Mouse (Mus musculus): ENCODE results near the gene Ube3b. TPM values are rescaled to one million over a fixed set of nuclear protein-coding genes. Genes with fewer than 3 reads are reported as not detected.
A peak's percentile ranks its signal among the peaks of the same experiment; 100 is the strongest.

The Ube3b gene
- total RNA-seq (2021), result 10 to 100 TPM; 52.3 to 55.6 TPM
- long read RNA-seq, experiment 1, full-length matches to known transcripts, result 92 of 134 reads
- long read RNA-seq, experiment 1, partial matches to known transcripts, result 25 of 134 reads
- long read RNA-seq, experiment 1, other reads (novel, unspliced or antisense), result 17 of 134 reads
- long read RNA-seq, experiment 2, full-length matches to known transcripts, result 87 of 127 reads
- long read RNA-seq, experiment 2, partial matches to known transcripts, result 21 of 127 reads
- long read RNA-seq, experiment 2, other reads (novel, unspliced or antisense), result 19 of 127 reads

DNA sequence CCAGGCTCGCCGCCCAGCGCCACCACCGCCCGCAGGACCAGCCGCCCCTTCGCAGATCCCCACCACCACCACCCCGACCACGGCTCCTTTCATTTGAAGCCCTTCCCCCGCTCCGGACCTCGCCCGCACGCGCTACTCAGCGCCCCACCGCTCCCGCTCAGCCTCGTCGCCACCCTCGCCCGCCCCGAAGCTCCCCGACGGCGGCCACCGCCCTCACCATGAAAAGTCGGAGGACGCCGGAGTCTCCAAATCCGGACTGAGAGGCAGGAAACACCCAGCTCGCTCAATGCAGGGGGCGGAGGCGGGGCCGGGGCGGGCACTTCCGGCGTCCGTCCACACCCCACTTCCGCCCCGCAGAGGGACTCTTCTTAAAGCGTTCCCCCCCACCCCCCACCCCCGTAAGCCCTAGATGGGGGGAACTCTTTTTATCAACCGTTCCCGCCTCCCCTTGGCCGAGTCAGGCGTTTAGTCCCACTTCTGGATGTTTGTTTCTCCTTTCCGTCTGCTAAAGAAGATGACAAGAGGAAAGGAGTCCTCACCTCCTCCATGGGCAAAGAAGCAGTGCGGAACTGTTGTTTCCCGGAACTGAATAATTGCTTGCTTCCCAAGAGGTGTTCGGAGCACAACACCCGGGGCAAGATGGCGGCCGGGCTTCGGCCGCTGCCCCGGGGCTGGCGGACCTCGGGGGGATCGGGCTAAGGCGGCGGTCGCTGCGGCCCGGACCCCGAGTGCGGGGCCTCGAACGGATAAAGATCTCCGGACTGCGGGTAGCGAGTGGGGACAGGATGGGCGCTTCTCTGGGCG is at the start of gene Ube3b, which contains the start of gene Kctd10:
Gene Ube3b, plus strand, starts transcription at position 399 of the 804 bp plus-strand sequence.
Gene Kctd10, minus strand, starts transcription at position 300 of the 804 bp plus-strand sequence.
- peak; percentile 84 for DNase-seq

DNA sequence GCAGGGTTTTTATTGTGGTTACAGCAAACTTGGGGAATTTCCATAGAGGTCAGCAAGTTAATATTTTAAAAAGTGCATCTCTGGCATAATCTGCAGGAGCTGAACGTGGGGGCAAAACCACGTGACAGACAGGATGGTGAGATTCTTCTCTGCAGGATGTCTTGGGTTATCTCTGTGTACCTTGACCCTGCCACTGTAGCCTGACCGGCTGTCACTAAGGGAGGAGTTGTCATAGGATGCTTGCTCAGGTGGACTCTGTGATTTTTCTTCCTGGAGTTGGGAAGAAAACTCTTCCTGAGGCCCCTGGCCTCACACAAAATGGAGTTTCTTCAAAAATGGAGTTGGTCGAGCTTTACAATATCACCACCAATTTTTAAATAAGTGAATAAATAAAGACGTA is 37.4 kb upstream of the Ube3b start:
- DNase-seq, result no peak

DNA sequence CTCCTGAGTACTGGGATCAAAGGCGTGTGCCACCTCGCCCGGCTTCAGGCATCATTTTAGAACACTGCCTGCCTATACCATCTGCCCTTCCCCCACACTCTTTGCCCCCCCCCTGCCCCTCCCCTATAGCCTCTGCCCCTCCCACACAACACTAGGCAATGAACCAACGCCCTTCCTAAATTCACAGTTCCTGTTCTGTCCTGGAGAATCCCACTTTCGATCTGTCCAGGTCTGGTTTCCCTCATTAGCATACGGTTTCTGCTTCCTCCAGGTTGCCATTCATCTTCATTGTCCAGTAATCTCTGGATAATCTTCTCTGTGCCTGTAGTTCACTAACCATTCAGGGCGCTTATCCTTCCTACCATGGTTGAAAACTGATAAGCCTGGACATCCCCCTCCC is 36.8 kb upstream of the Ube3b start:
- DNase-seq, result no peak

DNA sequence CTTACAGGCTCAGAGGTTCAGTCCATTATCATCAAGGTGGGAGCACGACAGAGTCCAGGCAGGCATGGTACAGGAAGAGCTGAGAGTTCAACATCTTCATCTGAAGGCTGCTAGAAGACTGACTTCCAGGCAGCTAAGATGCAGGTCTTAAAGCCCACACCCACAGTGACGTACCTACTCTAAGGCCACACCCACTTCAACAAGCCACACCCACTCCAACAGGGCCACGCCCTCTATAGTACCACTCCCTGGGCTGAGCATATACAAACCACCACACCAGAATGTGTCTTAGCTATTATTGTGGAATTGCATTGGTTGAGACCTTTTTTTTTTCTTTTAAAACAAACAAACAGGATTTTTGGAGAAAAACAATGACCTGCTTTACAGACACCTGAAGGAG is 34.9 kb upstream of the Ube3b start:
- no peak for DNase-seq

DNA sequence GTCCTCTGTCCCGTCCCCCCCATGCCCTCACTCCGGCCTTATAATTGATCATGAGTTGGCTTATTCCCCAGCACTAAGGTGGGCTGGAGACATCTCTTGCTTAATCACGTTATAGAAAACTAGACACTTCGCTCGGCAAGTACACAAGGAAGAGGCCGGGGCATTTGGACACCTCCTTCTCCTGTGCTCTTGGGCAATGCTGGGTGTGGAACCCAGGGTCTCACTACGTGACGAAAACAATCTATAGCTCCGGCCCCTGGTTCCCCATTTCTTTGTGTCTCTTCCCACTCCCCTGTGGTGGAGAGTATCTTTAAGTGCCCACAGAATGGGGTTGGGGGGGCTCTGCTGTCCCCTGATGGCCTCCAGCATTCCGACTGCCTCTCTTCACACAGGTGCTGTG is 33.4 kb upstream of the Ube3b start:
- DNase-seq, result no peak

DNA sequence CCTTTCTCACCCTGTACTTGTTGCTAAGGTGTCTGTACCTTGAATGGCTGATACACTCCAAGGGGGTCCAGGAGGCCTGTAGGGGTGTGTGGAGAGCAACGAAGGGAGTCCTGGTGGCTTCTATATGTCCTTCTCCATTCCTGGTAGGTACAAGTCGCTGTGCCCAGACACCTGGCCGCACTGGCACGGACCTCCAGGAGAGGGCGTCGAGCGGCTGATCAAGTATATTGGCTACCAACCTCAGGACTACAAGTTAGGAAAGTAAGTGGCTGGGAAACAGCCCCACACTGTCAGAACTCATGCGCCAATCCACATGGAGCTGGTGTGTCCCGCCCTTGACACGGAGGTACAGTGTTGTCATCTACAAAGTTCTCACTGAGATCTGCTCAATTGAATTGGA is 28.9 kb upstream of the Ube3b start:
- DNase-seq, result no peak

DNA sequence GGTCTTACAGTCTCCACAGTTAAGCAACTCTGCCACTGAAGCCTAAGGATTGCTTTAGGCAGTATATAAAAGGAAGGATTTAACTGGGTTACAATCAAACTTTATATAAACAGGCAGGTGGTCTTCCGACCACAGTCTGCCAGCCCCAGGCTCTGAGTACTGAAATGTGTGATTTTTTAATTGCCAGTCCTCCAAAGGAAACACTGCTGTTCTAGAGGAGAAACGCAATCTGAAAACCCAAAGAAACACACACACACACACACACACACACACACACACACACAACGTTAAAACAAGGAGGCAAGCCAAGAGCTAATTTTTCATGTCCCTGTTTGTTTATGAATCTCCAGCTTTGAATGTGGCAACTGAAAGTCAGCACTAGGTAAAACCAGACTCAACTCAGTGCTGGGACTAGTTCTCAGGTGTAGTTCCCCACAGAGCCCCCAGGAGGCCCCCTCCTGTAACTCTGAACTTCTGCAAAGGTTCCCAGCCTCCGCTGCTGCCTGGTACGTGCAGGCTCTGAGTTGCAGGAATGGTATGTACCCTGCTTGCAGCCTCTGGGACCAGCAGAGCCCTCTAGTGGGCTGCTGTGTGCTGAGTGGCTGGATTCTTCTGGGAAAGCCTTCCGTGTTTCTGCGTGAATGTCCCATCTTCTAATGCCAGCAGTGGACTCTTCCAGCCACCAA is 24.0 kb upstream of the Ube3b start:
- peak; percentile 68 for DNase-seq

DNA sequence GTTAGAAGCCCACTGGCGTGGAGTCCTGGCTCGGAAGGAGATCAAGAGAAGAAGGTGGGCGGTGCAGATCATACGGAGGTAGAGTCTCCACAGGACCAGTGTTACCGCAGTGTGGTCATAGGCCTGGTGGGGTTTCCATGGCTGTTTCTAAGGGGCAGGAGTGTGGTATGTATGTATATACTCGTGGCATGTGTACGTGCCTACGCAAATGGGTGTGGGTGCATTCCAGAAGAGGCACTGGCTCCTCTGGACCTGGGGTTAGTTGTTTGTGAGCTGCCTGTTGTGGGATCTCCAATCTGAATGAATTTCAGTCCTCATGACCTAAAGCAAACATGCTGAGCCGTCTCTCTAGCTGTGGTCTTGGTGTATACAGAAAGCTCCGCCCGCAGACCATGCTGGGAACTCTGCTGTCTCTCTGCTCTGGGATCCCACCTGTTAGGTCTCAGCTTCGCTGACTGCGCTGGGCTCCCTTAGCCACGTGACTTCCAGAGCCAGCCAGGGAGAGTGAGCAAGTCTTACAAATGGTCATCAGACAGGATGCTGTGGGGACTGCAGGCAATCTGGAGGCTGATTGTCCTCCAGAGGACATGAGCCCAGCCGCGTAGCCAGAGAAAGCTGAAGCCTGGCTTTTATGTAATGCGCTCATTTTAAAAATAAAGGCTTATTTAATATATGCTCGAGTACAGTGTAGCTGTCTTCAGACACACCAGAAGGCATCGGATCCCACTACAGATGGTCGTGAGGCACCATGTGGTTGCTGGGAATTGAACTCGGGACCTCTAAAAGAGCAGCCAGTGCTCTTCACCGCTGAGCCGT is 23.3 kb upstream of the Ube3b start:
- DNase-seq, result no peak

DNA sequence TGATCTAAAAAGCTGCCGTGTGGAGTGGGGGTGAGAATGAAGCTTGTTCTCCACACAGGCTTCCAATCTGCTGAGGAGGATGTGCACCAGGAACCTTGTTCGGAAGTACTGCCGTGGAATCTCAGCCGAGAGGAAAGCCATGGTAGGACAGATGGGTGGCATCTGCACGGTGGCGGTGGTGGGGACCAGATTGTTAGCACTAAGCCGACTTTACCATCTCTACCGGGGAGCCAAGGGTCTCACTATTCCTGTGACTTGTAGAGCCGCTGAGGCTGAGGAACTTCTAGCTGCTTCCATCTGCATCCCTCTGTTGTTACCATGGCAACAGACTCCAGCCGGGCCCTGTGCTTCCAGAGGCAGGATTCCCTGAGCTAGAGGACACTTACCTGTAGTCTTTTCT is 21.6 kb upstream of the Ube3b start:
- no peak for DNase-seq

DNA sequence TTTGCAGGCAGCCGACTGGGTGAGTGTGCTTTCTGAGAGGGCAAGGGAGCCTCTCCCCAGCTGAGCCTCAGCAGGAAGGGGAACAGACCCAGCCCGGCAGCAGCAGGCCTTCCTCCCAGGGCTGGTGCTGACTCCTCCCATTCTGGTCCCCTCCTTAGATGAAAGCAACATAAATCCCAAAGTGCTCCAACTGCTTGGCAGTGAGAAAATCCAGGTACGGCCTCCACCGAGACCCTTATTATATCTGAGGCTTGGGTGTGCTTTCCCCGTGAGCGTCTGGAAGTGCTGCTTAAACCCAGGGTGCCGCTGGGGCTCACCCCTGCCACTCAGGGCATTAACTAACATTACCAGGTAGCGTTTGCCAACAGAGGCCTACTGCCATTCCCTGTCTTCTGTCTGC is 20.8 kb upstream of the Ube3b start:
- DNase-seq, result no peak

DNA sequence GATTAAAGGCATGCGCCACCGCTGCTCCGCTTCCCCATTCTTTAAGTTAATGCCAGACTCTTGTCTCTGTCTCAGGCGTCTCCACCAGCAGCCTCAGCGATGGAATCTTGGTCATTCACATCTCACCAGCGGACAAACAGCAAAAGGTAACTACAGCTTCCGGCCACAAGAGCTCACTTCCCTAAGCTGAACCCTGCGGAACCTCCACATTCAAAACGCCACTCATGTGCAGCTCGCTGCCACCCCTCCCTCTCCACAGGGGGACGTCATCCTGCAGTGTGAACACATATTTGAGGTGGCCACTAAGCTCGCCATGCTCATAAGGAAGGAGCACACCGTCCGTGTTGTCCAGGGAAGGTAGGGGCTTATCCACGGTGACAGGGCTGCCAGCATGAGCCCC is 19.4 kb upstream of the Ube3b start:
- no peak for DNase-seq

DNA sequence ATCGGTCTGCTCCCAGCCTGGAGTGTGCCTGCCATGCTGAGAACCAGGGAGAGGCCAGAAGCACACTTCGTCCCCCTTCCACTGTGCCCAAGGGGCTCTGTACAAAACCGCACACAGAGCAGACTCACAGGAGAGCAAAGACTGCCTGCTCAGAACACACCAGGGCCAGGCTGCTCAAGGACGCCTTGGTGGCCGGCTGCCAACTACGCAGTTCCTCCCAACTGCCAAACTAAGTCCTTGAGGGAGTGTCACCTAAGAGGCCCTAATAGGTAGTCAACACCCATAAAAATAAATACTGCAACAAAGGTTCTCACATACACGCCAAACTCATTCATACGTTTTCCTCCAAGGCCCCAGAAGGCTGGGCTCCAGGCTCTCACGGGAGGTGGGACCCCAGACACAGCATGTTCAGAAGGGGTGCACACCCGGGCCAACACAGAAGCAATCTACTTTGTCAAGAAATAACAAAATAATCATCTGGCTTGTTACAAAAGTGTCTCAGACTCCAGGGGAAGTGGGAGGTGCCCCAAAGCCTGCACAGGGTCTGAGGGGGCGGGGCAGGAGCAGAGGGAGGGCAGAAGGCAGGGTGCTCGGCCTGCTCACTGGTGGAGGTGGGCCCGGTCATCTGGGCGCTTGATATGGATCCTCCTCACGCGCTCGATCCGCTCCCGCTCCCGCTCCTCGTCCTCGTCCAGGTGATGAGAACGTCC is 15.2 kb upstream of the Ube3b start:
- DNase-seq, result no peak

DNA sequence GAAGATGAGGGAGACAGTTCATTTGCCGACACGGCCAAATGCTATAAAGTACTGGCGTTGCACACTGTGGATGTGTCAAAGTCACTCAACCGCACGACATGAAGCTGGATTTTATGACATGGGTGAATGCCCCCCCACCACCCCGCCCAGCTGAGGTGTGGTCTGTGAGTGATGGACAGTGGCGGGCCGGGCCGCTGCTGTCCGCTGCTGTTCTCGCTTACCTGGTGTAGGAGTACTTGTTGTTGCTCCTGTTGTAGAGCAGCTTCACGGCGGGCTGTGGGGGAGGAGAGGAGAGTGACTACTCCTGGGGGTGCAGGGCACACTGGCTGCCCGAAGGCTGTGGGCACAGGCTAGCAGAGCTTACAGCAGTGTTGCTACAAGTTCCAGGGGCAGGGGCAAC is 12.3 kb upstream of the Ube3b start:
- DNase-seq, result no peak

DNA sequence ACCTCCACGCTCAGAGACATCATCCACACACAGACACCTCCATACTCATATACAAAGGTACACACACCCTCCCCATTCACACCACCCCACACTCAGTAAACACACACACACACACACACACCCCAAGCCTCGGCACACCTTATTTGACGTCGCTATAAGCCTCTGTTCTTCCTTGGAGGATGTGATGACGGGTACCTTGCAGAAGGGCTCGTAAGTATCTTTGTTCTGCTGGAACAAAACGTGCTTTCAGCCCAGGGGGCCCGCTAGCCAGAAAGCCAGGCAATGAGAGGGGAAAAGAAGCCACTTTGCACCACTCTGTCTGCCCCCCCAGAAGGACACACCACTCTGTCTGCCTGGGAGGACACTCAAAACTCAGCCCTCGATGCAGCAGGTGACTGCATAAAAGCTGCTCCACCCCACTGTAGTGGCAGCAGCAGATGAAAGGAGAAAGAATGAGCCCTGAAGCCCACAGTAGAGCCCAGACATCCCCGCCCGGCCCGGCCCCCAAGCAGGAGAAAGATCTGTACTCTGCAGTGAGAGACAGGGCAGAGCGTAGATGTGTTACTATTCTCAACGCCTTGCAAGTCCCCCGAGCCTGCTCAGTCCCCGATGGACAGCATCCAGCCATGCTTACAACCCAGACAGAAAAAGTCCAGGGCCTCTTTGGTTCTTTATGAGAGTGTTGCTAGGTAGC is 11.5 kb upstream of the Ube3b start:
- no peak for DNase-seq

DNA sequence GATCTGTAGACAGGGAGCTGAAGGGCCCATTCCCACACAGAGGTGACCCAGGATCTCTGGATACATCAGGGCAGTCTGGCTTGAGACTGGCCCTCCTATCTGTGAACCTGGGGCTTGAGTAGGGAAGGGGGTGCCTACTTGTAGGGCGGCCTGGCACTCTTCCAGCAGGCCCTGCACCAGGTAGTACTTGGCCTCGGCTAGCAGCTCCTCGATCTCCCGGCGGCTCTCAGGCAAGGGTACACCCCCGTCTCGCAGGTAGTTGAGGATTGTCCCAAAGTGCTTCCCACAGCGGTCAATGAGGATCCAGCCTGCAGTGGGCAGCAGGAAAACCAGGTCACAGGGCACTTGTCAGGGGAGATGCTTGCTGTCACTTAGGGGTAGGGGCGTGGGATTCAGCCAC is 10.5 kb upstream of the Ube3b start:
- DNase-seq, result no peak

DNA sequence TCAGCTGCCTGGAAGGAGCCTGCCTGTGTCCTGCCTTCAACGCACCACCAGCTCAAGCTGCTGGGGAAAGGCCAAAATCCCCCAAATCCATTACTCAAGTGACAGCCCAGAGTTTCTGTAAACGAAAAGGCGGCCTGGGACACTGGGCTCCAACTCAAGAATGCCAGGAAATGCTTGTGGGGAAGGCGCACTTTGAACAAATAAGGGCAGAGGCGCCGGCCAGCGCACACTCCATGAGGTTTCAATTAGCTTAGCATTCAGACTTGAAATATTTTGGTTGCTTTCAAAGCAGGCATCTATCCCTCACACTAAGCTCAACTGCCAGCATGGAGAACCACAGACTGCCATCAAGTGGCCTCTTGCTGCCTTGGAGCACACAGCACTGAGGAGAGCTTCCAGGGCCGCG is 10.0 kb upstream of the Ube3b start:
- no peak for DNase-seq

DNA sequence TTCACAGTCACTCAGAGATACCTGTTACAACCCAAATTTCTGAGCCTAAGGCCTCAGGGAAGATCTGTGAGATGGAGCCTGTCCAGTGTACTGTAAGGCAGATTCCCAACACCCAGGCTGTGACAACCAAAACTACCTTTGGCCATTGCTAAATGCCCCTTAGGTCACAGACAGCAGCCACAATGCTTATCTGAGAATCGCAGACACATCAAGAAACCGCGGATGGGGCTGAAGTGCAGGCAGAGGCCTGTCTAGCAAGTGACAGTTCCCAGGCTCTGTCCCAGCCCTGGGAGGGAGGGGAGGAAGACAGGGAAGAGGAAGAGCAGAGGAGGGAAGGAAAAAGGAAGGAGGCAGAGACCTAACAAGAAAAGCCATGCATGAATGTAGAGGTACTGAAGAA is 9.1 kb upstream of the Ube3b start:
- no peak for DNase-seq

DNA sequence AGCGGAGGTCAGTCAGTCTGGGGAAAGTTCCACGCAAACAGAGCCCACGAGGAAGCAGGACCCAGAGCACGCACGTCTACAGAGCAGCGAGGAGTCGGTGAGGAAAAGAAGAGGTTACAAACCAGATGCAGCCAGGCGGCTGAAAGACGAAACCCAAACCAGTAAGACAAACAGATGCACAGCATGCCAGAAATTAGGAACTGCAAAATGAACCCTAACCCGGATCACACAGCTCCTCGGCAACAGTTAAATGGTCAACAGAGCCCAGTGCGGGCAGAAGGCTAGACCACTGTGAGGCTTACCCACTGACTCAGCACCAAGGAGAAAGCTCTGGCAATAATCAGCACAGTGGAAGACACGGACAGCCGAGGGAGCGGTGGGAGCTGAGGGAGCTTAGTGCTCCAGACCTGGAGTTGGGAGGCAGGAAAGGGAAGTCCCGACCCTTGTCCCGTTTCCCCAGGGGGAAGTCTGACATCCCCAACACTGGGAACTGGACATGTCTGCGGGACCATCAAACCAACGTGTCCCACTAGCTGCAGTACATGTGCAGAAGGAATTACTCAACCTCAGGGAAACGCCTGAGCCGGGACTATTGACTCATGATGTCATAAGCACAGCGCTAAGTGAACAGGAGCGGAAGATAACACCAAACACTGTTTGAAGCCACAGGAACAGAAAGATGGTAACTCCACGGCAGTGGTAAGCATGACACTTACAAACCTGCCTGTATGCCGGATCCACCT is 8.5 kb upstream of the Ube3b start:
- DNase-seq, result no peak

DNA sequence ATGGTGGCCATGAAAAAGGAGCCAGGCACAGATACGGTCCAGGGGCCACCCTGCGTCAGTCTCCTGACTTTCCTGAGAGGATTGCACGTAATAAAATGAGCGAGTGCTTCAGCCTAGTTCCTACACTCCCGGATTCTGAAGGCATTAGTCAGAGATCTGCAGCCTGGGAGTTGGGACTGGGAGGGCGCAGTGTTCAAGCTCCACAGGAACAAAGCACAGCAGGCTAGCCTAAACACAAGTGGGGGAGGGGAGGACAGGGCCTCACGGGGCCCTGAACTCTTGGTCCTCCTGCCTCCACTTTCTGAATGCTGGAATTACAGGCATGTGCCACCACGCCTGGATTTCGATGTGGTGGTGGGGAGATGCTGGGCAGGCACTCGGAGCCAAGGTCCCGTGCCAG is 7.8 kb upstream of the Ube3b start:
- DNase-seq, result no peak

DNA sequence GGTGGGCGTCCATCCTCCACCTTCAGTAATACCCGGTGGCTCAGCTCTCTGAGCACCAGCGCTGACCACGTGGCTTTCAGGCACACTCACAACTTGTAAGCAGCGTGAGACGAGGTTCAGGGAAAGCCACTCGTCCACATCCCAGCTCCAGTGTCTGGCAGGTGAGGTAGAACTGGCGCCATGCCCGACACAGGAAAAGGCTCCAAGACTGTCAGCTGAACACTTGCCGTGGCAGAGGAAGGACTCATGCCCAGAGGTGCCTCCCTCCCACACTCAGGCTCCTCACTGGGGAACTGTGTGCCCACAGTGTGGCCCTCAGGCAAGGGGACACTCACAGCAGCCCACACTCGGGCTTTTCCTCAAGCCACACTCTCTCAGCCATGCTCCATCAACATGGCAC is 7.2 kb upstream of the Ube3b start:
- peak; percentile 36 for DNase-seq
